Mouse (Mus musculus): ENCODE data around the gene Glycam1. TPM values are rescaled to one million over a fixed set of nuclear protein-coding genes. Genes with fewer than 3 reads are reported as not detected.
A peak's percentile ranks its signal among the peaks of the same experiment; 100 is the strongest.

Gene Glycam1
- polyA plus RNA-seq, 1 experiment from 2014 or later, result not detected

GRCm38 (mm10) chr15:103514119-103514518 lies 50.8 kb downstream of the Glycam1 start:
- Histone ChIP-seq H3K9me3 (no peaks in the 10 kb centered on the region), H3K4me1 (peaks cover 25% of the 10 kb centered on the region), H3K27me3 (ENCODE audit: insufficient read depth, poor library complexity, severe bottlenecking) (no peaks in the 10 kb centered on the region), H3K36me3 (no peaks in the 10 kb centered on the region), H3K4me3 (peak overlapping the region; percentile 57), H3K27ac (peak overlapping the region; percentile 81; the same call in 1 of the 2 replicates)
- peak; percentile 91 for DNase-seq (ENCODE audit: low spot score)
- WGBS, result 3% methylated on average over 10 of the region's 10 CpGs

- Histone ChIP-seq H3K27ac (peak overlapping the region; percentile 81; the same call in 1 of the 2 replicates), H3K4me3 (peak overlapping the region; percentile 57), H3K27me3 (ENCODE audit: insufficient read depth, poor library complexity, severe bottlenecking) (no peaks in the 10 kb centered on the region), H3K4me1 (peaks cover 21% of the 10 kb centered on the region), H3K36me3 (no peaks in the 10 kb centered on the region), H3K9me3 (no peaks in the 10 kb centered on the region)
- WGBS, result 6% methylated on average over 7 of the region's 7 CpGs
- no peak for DNase-seq (ENCODE audit: low spot score)
Measured at GRCm38 (mm10) chr15:103513621-103514031, 51.3 kb downstream of the Glycam1 start.

Other genes with a start within 250 kb of the Glycam1 start
- 8.9 and 15.8 TPM in 2 replicates for gene Zfp385a, start 225.0 kb downstream of the Glycam1 start, polyA plus RNA-seq (2016; fragmentation: Nextera tagmentation; extraction: Ambion mirVana)
- 60.6 and 98.7 TPM in 2 replicates for gene Itga5, start 198.3 kb downstream of the Glycam1 start, polyA plus RNA-seq (2016; fragmentation: Nextera tagmentation; extraction: Ambion mirVana)
- 3.9 and 21.8 TPM in 2 replicates for gene Gtsf1, start 134.6 kb downstream of the Glycam1 start, polyA plus RNA-seq (2016; fragmentation: Nextera tagmentation; extraction: Ambion mirVana)
- gene Gtsf2, start 116.6 kb downstream of the Glycam1 start, polyA plus RNA-seq (2016; fragmentation: Nextera tagmentation; extraction: Ambion mirVana), result not detected in 2 replicates
- 1.00 and 2.2 TPM in 2 replicates for gene Nckap1l, start 111.3 kb downstream of the Glycam1 start, polyA plus RNA-seq (2016; fragmentation: Nextera tagmentation; extraction: Ambion mirVana)
- 3.8 and 4.4 TPM in 2 replicates for gene Pde1b, start 62.0 kb downstream of the Glycam1 start, polyA plus RNA-seq (2016; fragmentation: Nextera tagmentation; extraction: Ambion mirVana)
- 57.4 and 77.3 TPM in 2 replicates for gene Ppp1r1a, start 27.1 kb downstream of the Glycam1 start, polyA plus RNA-seq (2016; fragmentation: Nextera tagmentation; extraction: Ambion mirVana)
- not detected in 2 replicates for gene Mucl1, start 190.4 kb upstream of the Glycam1 start, polyA plus RNA-seq (2016; fragmentation: Nextera tagmentation; extraction: Ambion mirVana)

All from heart, embryonic 10.5 days (tissue).